Mouse (Mus musculus): Measurements from ENCODE around the gene Acbd4. TPM values are rescaled to one million over a fixed set of nuclear protein-coding genes. Genes with fewer than 3 reads are reported as not detected.

Gene Acbd4
- polyA plus RNA-seq, 1 experiment from 2014 or later = 27.8 TPM

DNA sequence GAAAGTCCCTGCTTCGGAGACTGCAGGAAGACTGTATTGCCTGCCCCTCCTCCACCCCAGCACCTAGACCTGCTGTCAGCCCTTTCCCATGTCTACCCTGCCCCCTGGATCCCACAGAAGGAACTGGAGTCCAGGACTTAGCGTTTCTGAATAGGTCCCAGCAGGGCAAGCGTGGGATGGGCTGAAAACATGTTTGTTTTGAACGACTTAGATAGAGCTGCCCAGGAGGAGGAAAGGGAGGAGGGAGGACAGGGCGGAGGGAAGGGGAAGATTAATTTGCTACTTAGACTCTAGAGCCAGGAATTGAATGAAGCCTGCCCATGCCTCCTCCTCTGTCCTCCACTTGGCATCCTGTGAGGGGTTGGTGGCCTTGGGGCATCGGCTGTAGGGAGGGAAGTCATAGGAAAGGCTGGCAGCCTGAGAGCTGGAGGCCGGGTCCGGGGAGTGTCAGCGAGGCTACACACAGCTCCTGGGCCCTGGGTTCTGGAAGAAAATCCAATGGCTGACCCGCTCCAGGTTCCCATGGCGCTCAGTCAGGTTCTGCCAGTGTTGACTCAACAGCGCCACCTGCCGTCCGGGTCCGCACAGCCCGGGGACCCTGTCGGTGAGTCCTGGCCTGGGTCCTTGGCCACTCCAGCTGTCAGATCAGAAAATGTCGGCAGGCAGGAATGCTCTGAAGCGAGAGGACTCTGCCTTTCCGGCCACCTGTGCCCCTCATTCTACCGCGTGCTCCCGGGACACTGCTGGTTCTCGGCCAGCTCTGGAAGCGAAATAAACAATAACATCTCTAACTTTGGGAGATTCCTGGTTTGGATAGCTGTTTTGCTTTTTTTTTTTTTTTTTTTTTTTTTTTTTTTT, 57.4 kb downstream of the Acbd4 start:
- Histone ChIP-seq H3K4me1 (peaks cover 13% of the 10 kb centered on the region), H3K27ac (peak overlapping the region; percentile 50; the same call in 1 of the 2 replicates), H3K4me2 (peak overlapping the region; percentile 57), H3K9ac (peak overlapping the region; percentile 28; the same call in 1 of the 2 replicates), H3K9me3 (no peaks in the 10 kb centered on the region), H3K27me3 (no peaks in the 10 kb centered on the region), H3K36me3 (no peaks in the 10 kb centered on the region), H3K4me3 (peak overlapping the region; percentile 34)
- 1% methylated on average over 25 of the region's 25 CpGs for WGBS
- peak; percentile 87 for ATAC-seq (ENCODE audit: insufficient number of reproducible peaks, low FRiP score, low TSS enrichment, low read depth)

DNA sequence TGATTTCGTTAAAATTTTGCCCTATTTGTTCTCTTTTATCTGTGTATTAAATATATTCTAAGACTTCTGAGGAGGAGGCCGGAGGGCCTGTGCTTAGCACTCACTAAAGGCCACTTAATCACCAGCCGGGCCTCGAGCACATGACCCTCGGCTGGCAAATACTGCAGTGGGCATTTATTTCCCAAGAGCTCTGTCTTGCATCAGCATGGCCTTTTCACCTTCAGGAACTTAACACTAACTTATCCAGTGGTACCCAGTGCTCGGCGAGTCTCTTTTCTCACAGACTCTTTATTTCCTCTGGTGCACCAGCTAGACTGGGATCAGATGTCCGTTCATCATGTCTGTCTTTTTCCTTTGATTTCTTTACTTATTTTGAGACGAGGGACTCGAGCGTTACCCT, 59.3 kb downstream of the Acbd4 start:
- Histone ChIP-seq H3K27ac (no peak overlapping the region), H3K4me3 (no peak overlapping the region), H3K4me2 (no peak overlapping the region), H3K4me1 (peaks cover 13% of the 10 kb centered on the region), H3K36me3 (no peaks in the 10 kb centered on the region), H3K27me3 (no peaks in the 10 kb centered on the region), H3K9me3 (no peaks in the 10 kb centered on the region), H3K9ac (no peak overlapping the region)
- 88% methylated on average over 11 of the region's 11 CpGs for WGBS
- ATAC-seq (ENCODE audit: insufficient number of reproducible peaks, low FRiP score, low TSS enrichment, low read depth) = no peak

DNA sequence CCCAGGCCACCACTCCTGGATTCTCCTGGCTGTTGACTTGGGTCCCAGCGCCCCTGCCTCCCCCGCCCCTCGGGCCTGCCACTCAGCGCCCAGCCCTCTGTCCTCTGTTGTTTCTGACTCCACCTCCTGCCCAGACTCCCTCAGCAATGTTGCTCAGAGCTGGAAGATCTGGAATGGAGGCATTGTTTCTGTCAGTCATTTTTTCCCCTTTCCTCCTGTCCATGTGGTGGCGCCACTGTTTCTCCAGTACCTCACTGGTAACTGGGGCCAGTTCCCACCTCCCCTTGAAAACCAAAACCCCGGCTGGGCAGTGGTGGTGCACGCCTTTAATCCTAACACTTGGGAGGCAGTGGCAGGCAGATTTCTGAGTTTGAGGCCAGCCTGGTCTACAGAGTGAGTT, 60.0 kb downstream of the Acbd4 start:
- no peak overlapping the region for H3K27ac ChIP-seq
- H3K36me3 ChIP-seq = no peaks in the 10 kb centered on the region
- peaks cover 13% of the 10 kb centered on the region for H3K4me1 ChIP-seq
- 78% methylated on average over 7 of the region's 7 CpGs for WGBS
- H3K27me3 ChIP-seq = no peaks in the 10 kb centered on the region
- H3K9ac ChIP-seq = no peak overlapping the region
- no peak for ATAC-seq (ENCODE audit: insufficient number of reproducible peaks, low FRiP score, low TSS enrichment, low read depth)
- H3K4me2 ChIP-seq = no peak overlapping the region
- H3K9me3 ChIP-seq = no peaks in the 10 kb centered on the region
- no peak overlapping the region for H3K4me3 ChIP-seq

Other genes starting within 250 kb of the Acbd4 start
- gene Eftud2, start 220.7 kb upstream of the Acbd4 start, polyA plus RNA-seq (2015; fragmentation: Nextera tagmentation; extraction: Ambion mirVana) = 141 and 146 TPM in 2 replicates
- 0.48 and 0.81 TPM in 2 replicates for gene Ccdc103, start 220.5 kb upstream of the Acbd4 start, polyA plus RNA-seq (2015; fragmentation: Nextera tagmentation; extraction: Ambion mirVana)
- gene Fam187a, start 216.5 kb upstream of the Acbd4 start, polyA plus RNA-seq (2015; fragmentation: Nextera tagmentation; extraction: Ambion mirVana) = not detected in 2 replicates
- 0.28 and 0.65 TPM in 2 replicates for gene Gfap, start 200.8 kb upstream of the Acbd4 start, polyA plus RNA-seq (2015; fragmentation: Nextera tagmentation; extraction: Ambion mirVana)
- 8.0 and 8.4 TPM in 2 replicates for gene Kif18b, start 176.6 kb upstream of the Acbd4 start, polyA plus RNA-seq (2015; fragmentation: Nextera tagmentation; extraction: Ambion mirVana)
- 0.81 and 1.2 TPM in 2 replicates for gene C1ql1, start 155.0 kb upstream of the Acbd4 start, polyA plus RNA-seq (2015; fragmentation: Nextera tagmentation; extraction: Ambion mirVana)
- gene Nmt1, start 73.5 kb upstream of the Acbd4 start, polyA plus RNA-seq (2015; fragmentation: Nextera tagmentation; extraction: Ambion mirVana) = 47.6 and 54.0 TPM in 2 replicates
- 129 and 136 TPM in 2 replicates for gene Dcakd, start 73.3 kb upstream of the Acbd4 start, polyA plus RNA-seq (2015; fragmentation: Nextera tagmentation; extraction: Ambion mirVana)
- 6.5 and 7.6 TPM in 2 replicates for gene Plcd3, start within 50 bp of the Acbd4 start, polyA plus RNA-seq (2015; fragmentation: Nextera tagmentation; extraction: Ambion mirVana)
- gene Hexim1, start 14.5 kb downstream of the Acbd4 start, polyA plus RNA-seq (2015; fragmentation: Nextera tagmentation; extraction: Ambion mirVana) = 5.0 and 5.8 TPM in 2 replicates
- 11.7 and 12.2 TPM in 2 replicates for gene Hexim2, start 30.7 kb downstream of the Acbd4 start, polyA plus RNA-seq (2015; fragmentation: Nextera tagmentation; extraction: Ambion mirVana)
- gene Fmnl1, start 69.4 kb downstream of the Acbd4 start, polyA plus RNA-seq (2015; fragmentation: Nextera tagmentation; extraction: Ambion mirVana) = 2.4 and 3.0 TPM in 2 replicates
- 0.67 and 1.0 TPM in 2 replicates for gene 1700023F06Rik, start 106.9 kb downstream of the Acbd4 start, polyA plus RNA-seq (2015; fragmentation: Nextera tagmentation; extraction: Ambion mirVana)
- gene Spata32, start 116.8 kb downstream of the Acbd4 start, polyA plus RNA-seq (2015; fragmentation: Nextera tagmentation; extraction: Ambion mirVana) = not detected in 2 replicates
- 4.3 and 5.3 TPM in 2 replicates for gene Map3k14, start 165.8 kb downstream of the Acbd4 start, polyA plus RNA-seq (2015; fragmentation: Nextera tagmentation; extraction: Ambion mirVana)